ENCODE assay signal across 27 mouse cellular contexts in genomic region chr6:6470397-6470796, GRCm38 (mm10).
DNase-seq lines count a peak whose midpoint lies in the region; ATAC-seq and TF ChIP-seq lines count a peak whose summit lies in the region.
"Had no signal": no experiment of that assay in that cellular context is flagged by ENCODE, and none has a peak within 500 bp of the region (broad histone marks: within the 10 kb centered on the region; RNA-seq: fewer than 3 reads in every experiment).

No protein-coding gene starts in this region.

- no peaks in the 10 kb centered on the region for H3K27me3 ChIP-seq in kidney, embryonic 16.5 days (ENCODE audit: insufficient read depth, low read length)
- no peaks in the 10 kb centered on the region for H3K27me3 ChIP-seq in lung, postnatal 0 days (replicated peaks; ENCODE audit: insufficient read depth, low read length)
- no peaks in the 10 kb centered on the region for H3K27me3 ChIP-seq in kidney, postnatal 0 days (ENCODE audit: insufficient read depth, low read length)
- H3K27me3 ChIP-seq in forebrain, postnatal 0 days (ENCODE audit: insufficient read depth, low read length) = no peaks in the 10 kb centered on the region
- H3K27me3 ChIP-seq: heart, embryonic 15.5 days; hindbrain, embryonic 12.5 days; limb, embryonic 13.5 days; megakaryocyte, embryonic 14.5 days; midbrain, embryonic 13.5 days; Patski had no signal

- TF ChIP-seq EP300 in lung, postnatal 0 days (IDR thresholded peaks at IDR 0.05) = no peak

- H3K4me3 ChIP-seq in kidney, embryonic 16.5 days (ENCODE audit: low read length) = no peak overlapping the region
- no peak overlapping the region for H3K4me3 ChIP-seq in lung, postnatal 0 days (ENCODE audit: low read depth, low read length)
- H3K4me3 ChIP-seq in kidney, postnatal 0 days (replicated peaks; ENCODE audit: low read depth, low read length) = no peak overlapping the region
- no peak overlapping the region for H3K4me3 ChIP-seq in forebrain, postnatal 0 days (ENCODE audit: low read depth, low read length)
- H3K4me3 ChIP-seq: heart, embryonic 10.5 days; heart, embryonic 15.5 days; hindbrain, embryonic 12.5 days; limb, embryonic 13.5 days; megakaryocyte, embryonic 14.5 days; midbrain, embryonic 13.5 days; neural tube, embryonic 13.5 days had no signal

- no peaks in the 10 kb centered on the region for H3K9me3 ChIP-seq in kidney, embryonic 16.5 days (ENCODE audit: low read length)
- no peaks in the 10 kb centered on the region for H3K9me3 ChIP-seq in lung, postnatal 0 days (ENCODE audit: low read length)
- H3K9me3 ChIP-seq in kidney, postnatal 0 days (replicated peaks; ENCODE audit: low read length) = no peaks in the 10 kb centered on the region
- no peaks in the 10 kb centered on the region for H3K9me3 ChIP-seq in forebrain, postnatal 0 days (ENCODE audit: low read length)
- H3K9me3 ChIP-seq: heart, embryonic 10.5 days; heart, embryonic 15.5 days; hindbrain, embryonic 12.5 days; limb, embryonic 13.5 days; megakaryocyte, embryonic 14.5 days; midbrain, embryonic 13.5 days; neural tube, embryonic 13.5 days had no signal

- no peak overlapping the region for H3K9ac ChIP-seq in kidney, embryonic 16.5 days (replicated peaks; ENCODE audit: low read length)
- no peak overlapping the region for H3K9ac ChIP-seq in lung, postnatal 0 days (replicated peaks; ENCODE audit: low read depth)
- no peak overlapping the region for H3K9ac ChIP-seq in kidney, postnatal 0 days (ENCODE audit: low read depth, low read length)
- no peak overlapping the region for H3K9ac ChIP-seq in forebrain, postnatal 0 days
- H3K9ac ChIP-seq: heart, embryonic 15.5 days; hindbrain, embryonic 12.5 days; limb, embryonic 13.5 days; midbrain, embryonic 13.5 days; neural tube, embryonic 13.5 days had no signal

- no peak overlapping the region for H3K4me2 ChIP-seq in kidney, embryonic 16.5 days (replicated peaks; ENCODE audit: low read depth, low read length)
- no peak overlapping the region for H3K4me2 ChIP-seq in lung, postnatal 0 days (replicated peaks; ENCODE audit: low read depth, low read length)
- H3K4me2 ChIP-seq in kidney, postnatal 0 days (ENCODE audit: low read length) = no peak overlapping the region
- no peak overlapping the region for H3K4me2 ChIP-seq in forebrain, postnatal 0 days (ENCODE audit: low read depth)
- H3K4me2 ChIP-seq: heart, embryonic 15.5 days; hindbrain, embryonic 12.5 days; limb, embryonic 13.5 days; liver, embryonic 11.5 days; midbrain, embryonic 13.5 days; neural tube, embryonic 13.5 days had no signal

- DNase-seq in kidney, adult 11 months = peak; percentile 36
- DNase-seq in lung, postnatal 0 days (ENCODE audit: low spot score) = peak; percentile 40
- no peak for DNase-seq in lung, postnatal 36 days
- peak; percentile 71 for DNase-seq in kidney, postnatal 0 days (ENCODE audit: low spot score)
- peak; percentile 62 for DNase-seq in mesoderm, embryonic 11.5 days (ENCODE audit: low read depth, low spot score)
- DNase-seq in forebrain, postnatal 0 days = no peak
- DNase-seq: adrenal gland, postnatal 25 days; cerebellum, adult 2 months; cerebellum, postnatal 14 days; gastrocnemius, postnatal 25 days; heart, adult 11 months; lung, postnatal 14 days; thymus, adult 2 months; thymus, postnatal 36 days had no signal

- no peaks in the 10 kb centered on the region for H3K36me3 ChIP-seq in kidney, embryonic 16.5 days (ENCODE audit: insufficient read depth, low read length)
- no peaks in the 10 kb centered on the region for H3K36me3 ChIP-seq in lung, postnatal 0 days (ENCODE audit: insufficient read depth, low read length)
- no peaks in the 10 kb centered on the region for H3K36me3 ChIP-seq in kidney, postnatal 0 days (ENCODE audit: insufficient read depth, low read length)
- no peaks in the 10 kb centered on the region for H3K36me3 ChIP-seq in forebrain, postnatal 0 days (ENCODE audit: insufficient read depth)
- H3K36me3 ChIP-seq: heart, embryonic 10.5 days; heart, embryonic 15.5 days; hindbrain, embryonic 12.5 days; limb, embryonic 13.5 days; midbrain, embryonic 13.5 days; neural tube, embryonic 13.5 days had no signal

- H3K27ac ChIP-seq in kidney, embryonic 16.5 days (ENCODE audit: low read length) = no peak overlapping the region
- no peak overlapping the region for H3K27ac ChIP-seq in lung, postnatal 0 days (ENCODE audit: low read length)
- no peak overlapping the region for H3K27ac ChIP-seq in kidney, postnatal 0 days
- H3K27ac ChIP-seq in forebrain, postnatal 0 days (ENCODE audit: low read depth, low read length) = no peak overlapping the region
- H3K27ac ChIP-seq: heart, embryonic 10.5 days; heart, embryonic 15.5 days; hindbrain, embryonic 12.5 days; limb, embryonic 13.5 days; midbrain, embryonic 13.5 days; neural tube, embryonic 13.5 days had no signal

- TF ChIP-seq CTCF in lung, postnatal 0 days (IDR thresholded peaks at IDR 0.05) = no peak
- TF ChIP-seq CTCF in kidney, postnatal 0 days (IDR thresholded peaks at IDR 0.05; ENCODE audit: low read depth) = no peak
- TF ChIP-seq CTCF in forebrain, postnatal 0 days (IDR thresholded peaks at IDR 0.05; ENCODE audit: low read depth) = no peak

- WGBS in kidney, embryonic 16.5 days = 50% methylated on average over 8 of the region's 8 CpGs
- 42% methylated on average over 8 of the region's 8 CpGs for WGBS in lung, postnatal 0 days
- 39% methylated on average over 8 of the region's 8 CpGs for WGBS in kidney, postnatal 0 days
- WGBS in forebrain, postnatal 0 days = 88% methylated on average over 8 of the region's 8 CpGs

- H3K4me1 ChIP-seq in kidney, embryonic 16.5 days (ENCODE audit: insufficient read depth, low read length) = no peaks in the 10 kb centered on the region; the same call in 1 of the 2 replicates
- no peaks in the 10 kb centered on the region for H3K4me1 ChIP-seq in lung, postnatal 0 days (ENCODE audit: insufficient read depth, low read depth, low read length)
- H3K4me1 ChIP-seq in kidney, postnatal 0 days (replicated peaks; ENCODE audit: insufficient read depth, low read length) = no peaks in the 10 kb centered on the region
- H3K4me1 ChIP-seq in forebrain, postnatal 0 days (ENCODE audit: insufficient read depth) = no peaks in the 10 kb centered on the region
- H3K4me1 ChIP-seq: hindbrain, embryonic 12.5 days; megakaryocyte, embryonic 14.5 days; neural tube, embryonic 13.5 days had no signal

- ATAC-seq in kidney, embryonic 16.5 days (ENCODE audit: low FRiP score, low TSS enrichment) = no peak
- no peak for ATAC-seq in lung, postnatal 0 days
- ATAC-seq in kidney, postnatal 0 days (replicated peaks; ENCODE audit: low FRiP score, low read depth) = no peak
- no peak for ATAC-seq in megakaryocyte progenitor cell, adult 5-6 weeks (replicated peaks; ENCODE audit: poor library complexity)
- no peak for ATAC-seq in forebrain, postnatal 0 days
- ATAC-seq: forebrain, embryonic 14.5 days; intestine, postnatal 0 days; midbrain, embryonic 13.5 days; Patski had no signal

Comparison
In these comparisons a context has a peak if more than half of its experiments do, and no peak if none do; other contexts are left out.
1. DNase-seq: peak in kidney, adult 11 months (single experiment), lung, postnatal 0 days (single experiment), kidney, postnatal 0 days (single experiment) and mesoderm, embryonic 11.5 days (single experiment); none in lung, postnatal 36 days (single experiment) and forebrain, postnatal 0 days (single experiment).